Mouse (Mus musculus) left cerebral cortex, adult 2 months (tissue): Measurements from ENCODE around the gene Carmil1. TPM values are rescaled to one million over a fixed set of nuclear protein-coding genes. Genes with fewer than 3 reads are reported as not detected.

Source experiments
- DNase-seq, 2 experiments: peaks; one replicate each; pipeline ENCODE4 v3.0.0; 2021 to 2022; ENCODE audit warnings: low spot score in 2 of 2, mixed read lengths in 1 of 2; ENCODE audit errors: extremely low spot score in 1 of 2
- H3K27ac ChIP-seq: fragments of 200-600 bp; 2 replicates; pipeline ENCODE4 v1.8.1; 2022
- H3K4me3 ChIP-seq: fragments of 200-600 bp; 2 replicates; pipeline ENCODE4 v1.8.1; 2022
- CTCF ChIP-seq: fragments of 200-600 bp; IDR thresholded peaks from 2 replicates; pipeline ENCODE4 v1.8.1; 2022; ENCODE audit warnings: antibody characterized with exemption, mild to moderate bottlenecking, moderate library complexity
- intact Hi-C: fragments of 180-260 bp; cut with DNase I; formaldehyde crosslinking; loops from one replicate; pipeline ENCODE4 v1.15.1; 2025
- total RNA-seq, 2 experiments: library from RNA; stranded (reverse); gene quantifications; 2 replicates each; pipeline ENCODE4 v1.2.3; 2021

Gene Carmil1
- total RNA-seq, 2 experiments from 2014 or later: 32.5 to 34.3 TPM

- DNase-seq: no peak
- Histone ChIP-seq H3K27ac (no peak overlapping the region; the same call in 1 of the 2 replicates), H3K4me3 (no peak overlapping the region)
- TF ChIP-seq CTCF: no peak
- intact Hi-C loops: no loop called here
Observed at GRCm38 (mm10) chr13:24082153-24082552, 198.4 kb downstream of the Carmil1 start.

GRCm38 (mm10) chr13:24081698-24082097 is 198.9 kb downstream of the Carmil1 start:
- peak in 1 of 2 experiments; percentile 17 for DNase-seq
- Histone ChIP-seq H3K27ac (no peak overlapping the region; the same call in 1 of the 2 replicates), H3K4me3 (no peak overlapping the region)
- intact Hi-C loops: no loop called here
- no peak for TF ChIP-seq CTCF

- no peak for TF ChIP-seq CTCF
- Histone ChIP-seq H3K27ac (no peak overlapping the region), H3K4me3 (no peak overlapping the region)
- intact Hi-C loops: no loop called here
- DNase-seq: no peak
Observed at GRCm38 (mm10) chr13:24072588-24072987, 208.0 kb downstream of the Carmil1 start.

GRCm38 (mm10) chr13:24067553-24067952 is 213.0 kb downstream of the Carmil1 start:
- Histone ChIP-seq H3K27ac (no peak overlapping the region), H3K4me3 (no peak overlapping the region)
- DNase-seq: no peak
- no peak for TF ChIP-seq CTCF
- intact Hi-C loops: no loop called here

GRCm38 (mm10) chr13:24065536-24065935 is 215.1 kb downstream of the Carmil1 start:
- no peak for TF ChIP-seq CTCF
- intact Hi-C loops: no loop called here
- no peak overlapping the region for H3K27ac ChIP-seq
- no peak overlapping the region for H3K4me3 ChIP-seq
- no peak for DNase-seq

GRCm38 (mm10) chr13:24062770-24063169 is 217.8 kb downstream of the Carmil1 start:
- TF ChIP-seq CTCF: no peak
- Histone ChIP-seq H3K27ac (no peak overlapping the region), H3K4me3 (no peak overlapping the region)
- DNase-seq: no peak
- intact Hi-C loops: no loop called here

- intact Hi-C loops: no loop called here
- Histone ChIP-seq H3K4me3 (no peak overlapping the region), H3K27ac (no peak overlapping the region)
- TF ChIP-seq CTCF: no peak
- no peak for DNase-seq
Observed at GRCm38 (mm10) chr13:24055072-24055869, 225.3 kb downstream of the Carmil1 start.

GRCm38 (mm10) chr13:24051496-24051895 is 229.1 kb downstream of the Carmil1 start:
- DNase-seq: no peak
- TF ChIP-seq CTCF: no peak
- Histone ChIP-seq H3K4me3 (no peak overlapping the region), H3K27ac (no peak overlapping the region)
- intact Hi-C loops: no loop called here

GRCm38 (mm10) chr13:24050330-24050729 is 230.3 kb downstream of the Carmil1 start:
- no peak for DNase-seq
- TF ChIP-seq CTCF: no peak
- intact Hi-C loops: no loop called here
- Histone ChIP-seq H3K4me3 (no peak overlapping the region), H3K27ac (peak overlapping the region; percentile 84)

GRCm38 (mm10) chr13:24049267-24050034 is 231.1 kb downstream of the Carmil1 start:
- DNase-seq: peak; percentile 51 to 65
- Histone ChIP-seq H3K27ac (peak overlapping the region; percentile 84), H3K4me3 (no peak overlapping the region)
- intact Hi-C loops: loop anchor here (2.0 kb wide), 1 partner anchor 231 kb away; the partner anchor contains the start of gene Carmil1
- TF ChIP-seq CTCF: no peak; the same call in 1 of the 2 replicates

- Histone ChIP-seq H3K27ac (peak overlapping the region; percentile 84), H3K4me3 (no peak overlapping the region)
- DNase-seq: no peak
- TF ChIP-seq CTCF: no peak
- intact Hi-C loops: loop anchor here (2.0 kb wide), 1 partner anchor 232 kb away; the partner anchor contains the start of gene Carmil1
Observed at GRCm38 (mm10) chr13:24048611-24049010, 232.0 kb downstream of the Carmil1 start.

GRCm38 (mm10) chr13:24045271-24045670 is 235.3 kb downstream of the Carmil1 start:
- Histone ChIP-seq H3K27ac (no peak overlapping the region), H3K4me3 (no peak overlapping the region)
- DNase-seq: no peak
- no peak for TF ChIP-seq CTCF
- intact Hi-C loops: no loop called here
